Mouse (Mus musculus) kidney, postnatal 14 days (tissue): ENCODE results near the gene Creb1.

ENCODE experiments used
- DNase-seq: peaks from one replicate; pipeline ENCODE4 v3.0.0; 2022; ENCODE audit warnings: mixed read lengths

The Creb1 gene

GRCm38 (mm10) chr1:64532589-64533470, at the start of gene Creb1:
Gene Creb1, plus strand, starts transcription at chr1:64532645.
- DNase-seq = peak; percentile 98

- DNase-seq = no peak
These were observed 43.9 kb upstream of the Creb1 start for GRCm38 (mm10) chr1:64488521-64489029.

- no peak for DNase-seq
These were observed 35.6 kb upstream of the Creb1 start for GRCm38 (mm10) chr1:64496803-64497202.

GRCm38 (mm10) chr1:64501382-64502140, 30.9 kb upstream of the Creb1 start:
- no peak for DNase-seq

- DNase-seq = no peak
These were observed 23.9 kb upstream of the Creb1 start for GRCm38 (mm10) chr1:64508479-64509096.

GRCm38 (mm10) chr1:64509678-64510077, 22.8 kb upstream of the Creb1 start:
- no peak for DNase-seq

- DNase-seq = no peak
These were observed 18.3 kb upstream of the Creb1 start for GRCm38 (mm10) chr1:64514184-64514583.

- no peak for DNase-seq
These were observed 15.9 kb upstream of the Creb1 start for GRCm38 (mm10) chr1:64516593-64516992.

GRCm38 (mm10) chr1:64518480-64518879, 14.0 kb upstream of the Creb1 start:
- DNase-seq = no peak

- DNase-seq = no peak
These were observed 13.1 kb upstream of the Creb1 start for GRCm38 (mm10) chr1:64519345-64519744.

- no peak for DNase-seq
These were observed 12.5 kb upstream of the Creb1 start for GRCm38 (mm10) chr1:64519901-64520300.

- DNase-seq = no peak
These were observed 10.7 kb upstream of the Creb1 start for GRCm38 (mm10) chr1:64521734-64522133.

GRCm38 (mm10) chr1:64522637-64523036, 9.8 kb upstream of the Creb1 start:
- no peak for DNase-seq

GRCm38 (mm10) chr1:64523117-64523516, 9.3 kb upstream of the Creb1 start:
- no peak for DNase-seq

GRCm38 (mm10) chr1:64524661-64525060, 7.8 kb upstream of the Creb1 start:
- DNase-seq = no peak

GRCm38 (mm10) chr1:64527626-64528025, 4.8 kb upstream of the Creb1 start:
- DNase-seq = no peak

- DNase-seq = no peak
These were observed 2.6 kb upstream of the Creb1 start for GRCm38 (mm10) chr1:64529781-64530315.

- no peak for DNase-seq
These were observed 897 bp upstream of the Creb1 start for GRCm38 (mm10) chr1:64531548-64531947.

GRCm38 (mm10) chr1:64532067-64532523, 350 bp upstream of the Creb1 start:
- DNase-seq = no peak

- peak; percentile 64 for DNase-seq
These were observed 1.3 kb downstream of the Creb1 start for GRCm38 (mm10) chr1:64533471-64534443.

- no peak for DNase-seq
These were observed 6.5 kb downstream of the Creb1 start for GRCm38 (mm10) chr1:64538837-64539367.
